Mouse (Mus musculus) MEL (cell line): Measurements from ENCODE around the gene Snapc2. TPM values are rescaled to one million over a fixed set of nuclear protein-coding genes. Genes with fewer than 3 reads are reported as not detected.

ENCODE experiments used
- DNase-seq: peaks from one replicate; pipeline ENCODE4 v3.0.0; 2011; ENCODE audit warnings: low read depth, low spot score
- H3K27ac ChIP-seq: 2 replicates; pipeline ENCODE4 v1.5.1; 2012; ENCODE audit warnings: low read depth, mild to moderate bottlenecking, control low read depth, low read length, moderate library complexity; ENCODE audit not compliant: control insufficient read depth
- H3K27me3 ChIP-seq, 2 experiments: fragments of 150-350 bp in 1 of 2; sonication (generic) in 1 of 2; 2 replicates each; pipeline ENCODE4 v1.6.1; 2012; ENCODE audit warnings: low read length in 2 of 2, mild to moderate bottlenecking in 2 of 2, improper control_type of control experiment in 1 of 2, moderate library complexity in 1 of 2; ENCODE audit not compliant: insufficient read depth in 2 of 2, control insufficient read depth in 1 of 2
- H3K36me3 ChIP-seq, 2 experiments: 2 replicates each; pipeline ENCODE4 v1.6.1; 2012 to 2014; ENCODE audit warnings: low read length in 2 of 2, improper control_type of control experiment in 1 of 2, inconsistent platforms in 1 of 2, mild to moderate bottlenecking in 1 of 2; ENCODE audit not compliant: insufficient read depth in 2 of 2, control insufficient read depth in 1 of 2
- H3K4me1 ChIP-seq, 2 experiments: fragments of 150-350 bp in 1 of 2; sonication (generic) in 1 of 2; 2 replicates each; pipeline ENCODE4 v1.6.1; 2012; ENCODE audit warnings: low read length in 2 of 2, improper control_type of control experiment in 1 of 2, mild to moderate bottlenecking in 1 of 2; ENCODE audit not compliant: insufficient read depth in 2 of 2, control insufficient read depth in 1 of 2
- H3K4me3 ChIP-seq, 2 experiments: fragments of 150-350 bp in 1 of 2; sonication (generic) in 1 of 2; 2 replicates each; pipeline ENCODE4 v1.5.1; 2012; ENCODE audit warnings: low read depth in 2 of 2, low read length in 2 of 2, mild to moderate bottlenecking in 2 of 2, moderate library complexity in 2 of 2, control low read depth in 1 of 2, improper control_type of control experiment in 1 of 2; ENCODE audit not compliant: control insufficient read depth in 1 of 2, insufficient read depth in 1 of 2
- H3K79me2 ChIP-seq: 2 replicates; pipeline ENCODE4 v1.6.1; 2012; ENCODE audit warnings: mild to moderate bottlenecking, low read length, moderate library complexity; ENCODE audit not compliant: control insufficient read depth, poor library complexity, insufficient read depth
- H3K9ac ChIP-seq: 2 replicates; pipeline ENCODE4 v1.6.1; 2012; ENCODE audit warnings: low read depth, mild to moderate bottlenecking, control low read depth, low read length, moderate library complexity; ENCODE audit not compliant: control insufficient read depth, poor library complexity, severe bottlenecking
- H3K9me3 ChIP-seq: fragments of 150-350 bp; sonication (generic); replicated peaks from 2 replicates; pipeline ENCODE4 v1.6.1; 2012; ENCODE audit warnings: mild to moderate bottlenecking, low read length, improper control_type of control experiment, moderate library complexity; ENCODE audit not compliant: insufficient read depth
- BHLHE40 ChIP-seq: IDR thresholded peaks from 2 replicates; pipeline ENCODE4 v1.6.1; 2012; ENCODE audit warnings: low read depth, mild to moderate bottlenecking, inconsistent platforms, low read length, improper control_type of control experiment, borderline replicate concordance
- CHD1 ChIP-seq: IDR thresholded peaks from 2 replicates; pipeline ENCODE4 v1.6.1; 2012; ENCODE audit warnings: low read depth, mild to moderate bottlenecking, inconsistent platforms, low read length, improper control_type of control experiment
- E2F4 ChIP-seq: IDR thresholded peaks from 2 replicates; pipeline ENCODE4 v1.6.1; 2011; ENCODE audit warnings: low read depth, low read length, improper control_type of control experiment, borderline replicate concordance
- EP300 ChIP-seq, 2 experiments: IDR thresholded peaks; 2 replicates each; pipeline ENCODE4 v1.6.1; 2011; ENCODE audit warnings: improper control_type of control experiment in 2 of 2, low read length in 2 of 2, low read depth in 1 of 2, mild to moderate bottlenecking in 1 of 2
- ETS1 ChIP-seq: IDR thresholded peaks from 2 replicates; pipeline ENCODE4 v1.6.1; 2012; ENCODE audit warnings: low read depth, mild to moderate bottlenecking, inconsistent platforms, low read length, improper control_type of control experiment, moderate library complexity
- GABPA ChIP-seq: IDR thresholded peaks from 2 replicates; pipeline ENCODE4 v1.6.1; 2012; ENCODE audit warnings: low read depth, mild to moderate bottlenecking, inconsistent platforms, low read length, improper control_type of control experiment, moderate library complexity
- GATA1 ChIP-seq: IDR thresholded peaks from 2 replicates; pipeline ENCODE4 v1.6.1; 2011; ENCODE audit warnings: low read depth, low read length, improper control_type of control experiment
- HCFC1 ChIP-seq: IDR thresholded peaks from 2 replicates; pipeline ENCODE4 v1.6.1; 2012; ENCODE audit warnings: low read depth, mild to moderate bottlenecking, inconsistent platforms, low read length, improper control_type of control experiment, moderate library complexity
- KAT2A ChIP-seq: conservative IDR thresholded peaks from 2 replicates; pipeline ENCODE4 v1.6.1; 2012; ENCODE audit warnings: low read depth, low read length, improper control_type of control experiment, inconsistent platforms
- MAX ChIP-seq: IDR thresholded peaks from 2 replicates; pipeline ENCODE4 v1.6.1; 2011; ENCODE audit warnings: low read length, improper control_type of control experiment
- MAZ ChIP-seq: IDR thresholded peaks from 2 replicates; pipeline ENCODE4 v1.6.1; 2012; ENCODE audit warnings: low read depth, mild to moderate bottlenecking, inconsistent platforms, low read length, improper control_type of control experiment
- MEF2A ChIP-seq: IDR thresholded peaks from 2 replicates; pipeline ENCODE4 v1.6.1; 2014; ENCODE audit warnings: low read depth, mild to moderate bottlenecking, inconsistent platforms, low read length, improper control_type of control experiment; ENCODE audit not compliant: poor library complexity, insufficient replicate concordance, severe bottlenecking; ENCODE audit errors: extremely low read depth
- MXI1 ChIP-seq: IDR thresholded peaks from 2 replicates; pipeline ENCODE4 v1.6.1; 2011; ENCODE audit warnings: mild to moderate bottlenecking, low read depth, low read length, improper control_type of control experiment
- MYB ChIP-seq: IDR thresholded peaks from 2 replicates; pipeline ENCODE4 v1.6.1; 2011; ENCODE audit warnings: mild to moderate bottlenecking, low read depth, low read length, improper control_type of control experiment
- MYC ChIP-seq: IDR thresholded peaks from 2 replicates; pipeline ENCODE4 v1.6.1; 2011; ENCODE audit warnings: low read depth, mild to moderate bottlenecking, low read length, improper control_type of control experiment, moderate library complexity
- POLR2A ChIP-seq, 2 experiments: IDR thresholded peaks; 2 replicates each; pipeline ENCODE4 v1.6.1; 2011 to 2012; ENCODE audit warnings: low read length in 2 of 2, mild to moderate bottlenecking in 2 of 2, control low read depth in 1 of 2, improper control_type of control experiment in 1 of 2, low read depth in 1 of 2, moderate library complexity in 1 of 2; ENCODE audit not compliant: control insufficient read depth in 1 of 2, insufficient read depth in 1 of 2, poor library complexity in 1 of 2
- POLR2AphosphoS2 ChIP-seq: IDR thresholded peaks from 2 replicates; pipeline ENCODE4 v1.6.1; 2011; ENCODE audit warnings: low read length, improper control_type of control experiment
- POLR2AphosphoS5 ChIP-seq: IDR thresholded peaks from 2 replicates; pipeline ENCODE4 v1.6.1; 2012; ENCODE audit warnings: low read depth, borderline replicate concordance, mild to moderate bottlenecking, inconsistent platforms, low read length, moderate library complexity, mixed read lengths
- RCOR1 ChIP-seq: IDR thresholded peaks from 2 replicates; pipeline ENCODE4 v1.6.1; 2012; ENCODE audit warnings: low read depth, mild to moderate bottlenecking, inconsistent platforms, low read length, improper control_type of control experiment
- SIN3A ChIP-seq: IDR thresholded peaks from 2 replicates; pipeline ENCODE4 v1.6.1; 2012; ENCODE audit warnings: low read length, improper control_type of control experiment, inconsistent platforms
- SMC3 ChIP-seq: IDR thresholded peaks from 2 replicates; pipeline ENCODE4 v1.6.1; 2011; ENCODE audit warnings: low read depth, low read length, improper control_type of control experiment
- TAL1 ChIP-seq: IDR thresholded peaks from 2 replicates; pipeline ENCODE4 v1.6.1; 2012; ENCODE audit warnings: mild to moderate bottlenecking, inconsistent platforms, low read length, moderate library complexity, mixed read lengths
- TBP ChIP-seq: IDR thresholded peaks from 2 replicates; pipeline ENCODE4 v1.8.0; 2011; ENCODE audit warnings: low read depth, low read length, improper control_type of control experiment
- TCF12 ChIP-seq: IDR thresholded peaks from 2 replicates; pipeline ENCODE4 v1.6.1; 2014; ENCODE audit warnings: low read depth, mild to moderate bottlenecking, inconsistent platforms, low read length, improper control_type of control experiment, moderate library complexity
- USF1 ChIP-seq: IDR thresholded peaks from 2 replicates; pipeline ENCODE4 v1.6.1; 2014; ENCODE audit warnings: low read depth, mild to moderate bottlenecking, inconsistent platforms, low read length, improper control_type of control experiment, moderate library complexity
- USF2 ChIP-seq, 2 experiments: IDR thresholded peaks; 2 replicates each; pipeline ENCODE4 v1.6.1; 2011 to 2012; ENCODE audit warnings: improper control_type of control experiment in 2 of 2, low read length in 2 of 2, borderline replicate concordance in 1 of 2, inconsistent platforms in 1 of 2, low read depth in 1 of 2, mild to moderate bottlenecking in 1 of 2; ENCODE audit not compliant: insufficient read depth in 1 of 2
- ZMIZ1 ChIP-seq: IDR thresholded peaks from 2 replicates; pipeline ENCODE4 v1.6.1; 2012; ENCODE audit warnings: low read depth, mild to moderate bottlenecking, inconsistent platforms, low read length, improper control_type of control experiment, moderate library complexity
- ZNF384 ChIP-seq: IDR thresholded peaks from 2 replicates; pipeline ENCODE4 v1.6.1; 2012; ENCODE audit warnings: low read depth, mild to moderate bottlenecking, inconsistent platforms, low read length, improper control_type of control experiment
- polyA plus RNA-seq, 2 experiments: library from polyadenylated mRNA; stranded (reverse) in 1 of 2; unstranded in 1 of 2; fragments of >175 nt in 1 of 2; fragments of >200 nt in 1 of 2; gene quantifications; 2 replicates each; pipeline versions ENCODE4 v1.2.1 to v1.2.4; 2012; ENCODE audit warnings: low replicate concordance in 2 of 2, low read depth in 1 of 2; ENCODE audit not compliant: insufficient read length in 2 of 2, insufficient read depth in 1 of 2, missing spikeins in 1 of 2
- total RNA-seq: library from RNA; depleted of rRNA; stranded (reverse); fragments of 300-350 nt; gene quantifications from 2 replicates; pipeline ENCODE4 v1.2.3, GENCODE M21; 2012

Gene Snapc2
- total and polyA plus RNA-seq, 3 experiments = 24.2 to 46.2 TPM; not detected in 1

DNA sequence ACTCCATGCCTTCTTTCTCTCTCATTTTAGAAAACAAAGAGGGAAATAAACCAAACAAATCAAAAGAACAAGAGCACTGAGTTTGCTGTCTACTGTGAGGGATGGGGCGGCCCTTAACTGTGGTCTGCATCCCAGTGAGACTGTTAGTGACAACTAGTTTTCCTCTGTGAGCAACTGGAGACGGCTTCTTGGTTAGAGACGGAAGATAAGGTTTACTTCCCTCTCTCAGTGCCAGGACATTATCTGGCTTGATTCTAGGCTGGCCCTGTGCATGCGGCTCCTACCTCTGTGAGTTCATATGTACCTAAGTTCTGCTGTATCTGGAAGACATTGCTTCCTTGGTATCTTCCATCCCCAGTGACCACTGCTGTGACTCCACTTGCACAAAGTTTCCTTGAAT, 44.9 kb downstream of the Snapc2 start:
- TF ChIP-seq MXI1 = peak; percentile 58; the same call in 1 of the 2 replicates
- no peak for TF ChIP-seq ZMIZ1
- TF ChIP-seq TAL1 = no peak
- TF ChIP-seq SMC3 = no peak
- peak; percentile 57 for TF ChIP-seq SIN3A
- peak in 1 of 2 experiments; percentile 70; a peak in 2 of 4 replicates for TF ChIP-seq EP300 (IDR thresholded peaks at IDR 0.05; ENCODE audit: low read depth in 1 of 2, low read length in 2 of 2)
- TF ChIP-seq RCOR1 = 0 out of 2 replicates have a peak, but pooled peaks have one; percentile 21
- no peak for TF ChIP-seq HCFC1
- no peak for TF ChIP-seq CHD1
- no peak for TF ChIP-seq KAT2A
- 0 out of 2 replicates have a peak, but pooled peaks have one; percentile 48 for TF ChIP-seq MYC
- peak; percentile 84 for TF ChIP-seq GATA1
- TF ChIP-seq ETS1 = 0 out of 2 replicates have a peak, but pooled peaks have one; percentile 43
- TF ChIP-seq MAX = no peak
- TF ChIP-seq, all 39 proteins: peak for 7
- H3K36me3 ChIP-seq = peaks cover 27 to 35% of the 10 kb centered on the region in 2 experiments
- H3K4me1 ChIP-seq = peaks cover 6 to 7% of the 10 kb centered on the region in 2 experiments; a peak in 3 of 4 replicates
- H3K9ac ChIP-seq = no peak overlapping the region
- DNase-seq = peak; percentile 86
- peaks cover 8% of the 10 kb centered on the region for H3K79me2 ChIP-seq
- H3K27ac ChIP-seq = peak overlapping the region; percentile 61; the same call in 1 of the 2 replicates
- H3K4me3 ChIP-seq = no peak overlapping the region
- H3K27me3 ChIP-seq = no peaks in the 10 kb centered on the region
- no peaks in the 10 kb centered on the region for H3K9me3 ChIP-seq

DNA sequence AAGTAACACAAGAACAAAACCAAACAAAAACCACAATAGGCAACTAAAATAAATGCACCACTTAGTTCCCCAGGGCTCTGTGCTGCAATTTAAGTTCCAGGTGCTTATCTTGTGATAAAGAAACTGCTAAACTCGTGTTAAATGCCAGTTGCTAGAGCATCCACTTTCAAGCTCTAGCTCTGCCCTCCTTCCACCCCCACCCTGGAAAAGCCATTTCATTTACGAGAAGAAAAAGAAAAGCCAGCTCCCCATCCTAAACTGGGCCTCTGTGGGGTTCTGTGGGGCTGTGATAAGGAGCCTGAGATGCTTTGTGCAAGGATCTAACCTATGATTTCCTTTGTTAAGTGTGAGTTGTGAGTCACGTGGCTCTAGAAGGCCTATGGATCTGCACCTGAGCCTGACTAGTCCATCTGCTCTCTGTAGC, 51.3 kb downstream of the Snapc2 start:
- peaks cover 17% of the 10 kb centered on the region for H3K79me2 ChIP-seq
- DNase-seq = peak; percentile 91
- no peaks in the 10 kb centered on the region for H3K27me3 ChIP-seq
- H3K36me3 ChIP-seq = peaks cover 54 to 60% of the 10 kb centered on the region in 2 experiments
- H3K27ac ChIP-seq = peak overlapping the region; percentile 89
- no peaks in the 10 kb centered on the region for H3K9me3 ChIP-seq
- no peak overlapping the region for H3K4me3 ChIP-seq
- H3K4me1 ChIP-seq = peaks cover 34 to 40% of the 10 kb centered on the region in 2 experiments
- H3K9ac ChIP-seq = no peak overlapping the region; the same call in 1 of the 2 replicates
- TF ChIP-seq EP300 (IDR thresholded peaks at IDR 0.05; ENCODE audit: low read depth in 1 of 2, low read length in 2 of 2) (peak; percentile 82 to 91), ZNF384 (peak; percentile 43), GATA1 (peak; percentile 83), POLR2AphosphoS2 (no peak), POLR2AphosphoS5 (no peak), TAL1 (peak; percentile 87), MEF2A (peak; percentile 44; the same call in 1 of the 2 replicates), BHLHE40 (peak; percentile 77; the same call in 1 of the 2 replicates), SIN3A (peak; percentile 87), E2F4 (no peak), HCFC1 (peak; percentile 8), MYB (peak; percentile 61), CHD1 (no peak), USF1 (peak; percentile 96), ETS1 (peak; percentile 91), RCOR1 (peak; percentile 54; the same call in 1 of the 2 replicates), USF2 (IDR thresholded peaks at IDR 0.05; ENCODE audit: borderline replicate concordance in 1 of 2, insufficient read depth in 1 of 2, low read depth in 1 of 2, low read length in 2 of 2) (peak in 1 of 2 experiments; percentile 78; a peak in 2 of 4 replicates), TCF12 (peak; percentile 94), MYC (peak; percentile 48; the same call in 1 of the 2 replicates), GABPA (no peak), MAZ (no peak), KAT2A (no peak; the same call in 1 of the 2 replicates), SMC3 (no peak; the same call in 1 of the 2 replicates), POLR2A (IDR thresholded peaks at IDR 0.05; ENCODE audit: control insufficient read depth in 1 of 2, insufficient read depth in 1 of 2, low read depth in 1 of 2, low read length in 2 of 2, poor library complexity in 1 of 2) (no peak; a peak in 1 of 4 replicates), TBP (no peak)
